Mouse (Mus musculus) neural tube, embryonic 15.5 days (tissue): ENCODE data around the gene Hectd4. TPM values are rescaled to one million over a fixed set of nuclear protein-coding genes. Genes with fewer than 3 reads are reported as not detected.
"Not testable (repeated sequence)": the region's sequence is repeated elsewhere in the genome, so short reads cannot be mapped to it uniquely, and the experiment has no call there.

Experiments used
- ATAC-seq: fragments of 200-750 bp; cut with Nextera tagmentation; 2 replicates; pipeline ENCODE4 v1.8.0; 2017; ENCODE audit warnings: mild to moderate bottlenecking, moderate TSS enrichment, moderate library complexity; ENCODE audit not compliant: low FRiP score
- H3K27ac ChIP-seq: fragments of 300-500 bp; sonication (generic); replicated peaks from 2 replicates; pipeline ENCODE4 v1.5.1; 2015; ENCODE audit warnings: mild to moderate bottlenecking, inconsistent platforms
- H3K27me3 ChIP-seq: fragments of 300-500 bp; sonication (generic); replicated peaks from 2 replicates; pipeline ENCODE4 v1.6.1; 2015; ENCODE audit warnings: inconsistent platforms
- H3K36me3 ChIP-seq: fragments of 300-500 bp; sonication (generic); 2 replicates; pipeline ENCODE4 v1.6.1; 2015; ENCODE audit warnings: inconsistent platforms
- H3K4me1 ChIP-seq: fragments of 300-500 bp; sonication (generic); 2 replicates; pipeline ENCODE4 v1.6.1; 2015; ENCODE audit warnings: inconsistent platforms
- H3K4me2 ChIP-seq: fragments of 300-500 bp; sonication (generic); 2 replicates; pipeline ENCODE4 v1.6.1; 2015; ENCODE audit warnings: inconsistent platforms, mild to moderate bottlenecking, moderate library complexity
- H3K4me3 ChIP-seq: fragments of 300-500 bp; sonication (generic); replicated peaks from 2 replicates; pipeline ENCODE4 v1.5.1; 2015; ENCODE audit warnings: mild to moderate bottlenecking, inconsistent platforms
- H3K9ac ChIP-seq: fragments of 300-500 bp; sonication (generic); replicated peaks from 2 replicates; pipeline ENCODE4 v1.6.1; 2015; ENCODE audit warnings: mild to moderate bottlenecking, inconsistent platforms
- H3K9me3 ChIP-seq: fragments of 300-500 bp; sonication (generic); replicated peaks from 2 replicates; pipeline ENCODE4 v1.6.1; 2016; ENCODE audit warnings: inconsistent platforms
- WGBS: fragments of 180-500 bp; shearing (Covaris S2); methylation state at CpG from one replicate; pipeline ENCODE4 v1.1.7; 2015; ENCODE audit warnings: mixed read lengths; 5-methylcytosine and 5-hydroxymethylcytosine counted together
- polyA plus RNA-seq: library from polyadenylated mRNA; unstranded; fragments of >200 nt; fragmentation: Nextera tagmentation; extraction: Ambion mirVana; gene quantifications from 2 replicates; pipeline ENCODE4 v1.2.1, GENCODE M21; 2015

Gene Hectd4
- polyA plus RNA-seq, 1 experiment from 2014 or later = 18.0 TPM

- H3K9ac ChIP-seq = no peak overlapping the region
- H3K4me1 ChIP-seq = no peaks in the 10 kb centered on the region
- H3K36me3 ChIP-seq = peaks cover 92% of the 10 kb centered on the region
- no peak for ATAC-seq
- WGBS = 90% methylated on average over 7 of the region's 7 CpGs
- H3K9me3 ChIP-seq = no peaks in the 10 kb centered on the region
- H3K4me3 ChIP-seq = no peak overlapping the region
- H3K27ac ChIP-seq = no peak overlapping the region
- no peak overlapping the region for H3K4me2 ChIP-seq
- H3K27me3 ChIP-seq = no peaks in the 10 kb centered on the region
Measured at GRCm38 (mm10) chr5:121305009-121305408, 85.0 kb downstream of the Hectd4 start.

- no peaks in the 10 kb centered on the region for H3K27me3 ChIP-seq
- H3K36me3 ChIP-seq = peaks cover 96% of the 10 kb centered on the region
- no peaks in the 10 kb centered on the region for H3K4me1 ChIP-seq
- no peak overlapping the region for H3K4me2 ChIP-seq
- H3K9me3 ChIP-seq = no peaks in the 10 kb centered on the region
- H3K27ac ChIP-seq = no peak overlapping the region
- no peak overlapping the region for H3K4me3 ChIP-seq
- no peak overlapping the region for H3K9ac ChIP-seq
- no peak for ATAC-seq
- WGBS = 73% methylated on average over 3 of the region's 3 CpGs
Measured at GRCm38 (mm10) chr5:121307620-121308019, 87.6 kb downstream of the Hectd4 start.

- Histone ChIP-seq H3K27me3 (no peaks in the 10 kb centered on the region), H3K27ac (no peak overlapping the region), H3K36me3 (peaks cover 95% of the 10 kb centered on the region), H3K9ac (no peak overlapping the region), H3K9me3 (no peaks in the 10 kb centered on the region), H3K4me2 (no peak overlapping the region), H3K4me1 (no peaks in the 10 kb centered on the region), H3K4me3 (no peak overlapping the region)
- ATAC-seq = no peak
- 95% methylated on average over 8 of the region's 8 CpGs for WGBS
Measured at GRCm38 (mm10) chr5:121311576-121311975, 91.6 kb downstream of the Hectd4 start.

- ATAC-seq = no peak
- H3K9ac ChIP-seq = no peak overlapping the region
- H3K4me1 ChIP-seq = no peaks in the 10 kb centered on the region
- H3K9me3 ChIP-seq = no peaks in the 10 kb centered on the region
- H3K4me2 ChIP-seq = no peak overlapping the region
- WGBS = 89% methylated on average over 10 of the region's 10 CpGs
- H3K36me3 ChIP-seq = peaks cover 95% of the 10 kb centered on the region
- no peak overlapping the region for H3K4me3 ChIP-seq
- no peak overlapping the region for H3K27ac ChIP-seq
- H3K27me3 ChIP-seq = no peaks in the 10 kb centered on the region
Measured at GRCm38 (mm10) chr5:121313764-121314474, 93.9 kb downstream of the Hectd4 start.

- ATAC-seq = no peak
- Histone ChIP-seq H3K4me2 (no peak overlapping the region), H3K4me1 (no peaks in the 10 kb centered on the region), H3K36me3 (peaks cover 85% of the 10 kb centered on the region), H3K27ac (no peak overlapping the region), H3K9me3 (no peaks in the 10 kb centered on the region), H3K27me3 (no peaks in the 10 kb centered on the region), H3K4me3 (no peak overlapping the region), H3K9ac (no peak overlapping the region)
- WGBS = 53% methylated on average over 14 of the region's 14 CpGs
Measured at GRCm38 (mm10) chr5:121326079-121326805, 106.2 kb downstream of the Hectd4 start.

- Histone ChIP-seq H3K27me3 (no peaks in the 10 kb centered on the region), H3K9me3 (no peaks in the 10 kb centered on the region), H3K4me3 (peak overlapping the region; percentile 9), H3K4me1 (no peaks in the 10 kb centered on the region), H3K9ac (peak overlapping the region; percentile 23; the same call in 1 of the 2 replicates), H3K27ac (peak overlapping the region; percentile 41; the same call in 1 of the 2 replicates), H3K4me2 (peak overlapping the region; percentile 34), H3K36me3 (peaks cover 85% of the 10 kb centered on the region)
- no peak for ATAC-seq
- WGBS = 79% methylated on average over 11 of the region's 11 CpGs
Measured at GRCm38 (mm10) chr5:121329333-121330058, 109.5 kb downstream of the Hectd4 start.

- peak overlapping the region; percentile 33; the same call in 1 of the 2 replicates for H3K27ac ChIP-seq
- WGBS = 62% methylated on average over 10 of the region's 19 CpGs
- not testable (repeated sequence) for H3K4me1 ChIP-seq, H3K4me3 ChIP-seq, H3K9me3 ChIP-seq, H3K9ac ChIP-seq, H3K27me3 ChIP-seq
- peak overlapping the region; percentile 34 for H3K4me2 ChIP-seq
- H3K36me3 ChIP-seq = peaks cover 86% of the 10 kb centered on the region
- peak; percentile 66; the same call in 1 of the 2 replicates for ATAC-seq
Measured at GRCm38 (mm10) chr5:121330154-121330816, 110.3 kb downstream of the Hectd4 start.

GRCm38 (mm10) chr5:121331731-121332130 is 111.7 kb downstream of the Hectd4 start:
- 96% methylated on average over 10 of the region's 10 CpGs for WGBS
- no peak overlapping the region for H3K4me3 ChIP-seq
- ATAC-seq = no peak
- H3K27me3 ChIP-seq = no peaks in the 10 kb centered on the region
- H3K9me3 ChIP-seq = no peaks in the 10 kb centered on the region
- H3K4me1 ChIP-seq = no peaks in the 10 kb centered on the region
- H3K4me2 ChIP-seq = no peak overlapping the region
- H3K27ac ChIP-seq = no peak overlapping the region
- H3K36me3 ChIP-seq = peaks cover 89% of the 10 kb centered on the region
- H3K9ac ChIP-seq = no peak overlapping the region

- Histone ChIP-seq H3K9me3 (no peaks in the 10 kb centered on the region), H3K4me2 (no peak overlapping the region), H3K27ac (no peak overlapping the region), H3K36me3 (peaks cover 92% of the 10 kb centered on the region), H3K4me3 (no peak overlapping the region), H3K9ac (no peak overlapping the region), H3K4me1 (no peaks in the 10 kb centered on the region), H3K27me3 (no peaks in the 10 kb centered on the region)
- WGBS = 95% methylated on average over 9 of the region's 9 CpGs
- no peak for ATAC-seq
Measured at GRCm38 (mm10) chr5:121333976-121334375, 114.0 kb downstream of the Hectd4 start.

GRCm38 (mm10) chr5:121334454-121334853 is 114.4 kb downstream of the Hectd4 start:
- Histone ChIP-seq H3K9me3 (no peaks in the 10 kb centered on the region), H3K4me3 (no peak overlapping the region), H3K4me2 (no peak overlapping the region), H3K9ac (no peak overlapping the region), H3K36me3 (peaks cover 92% of the 10 kb centered on the region), H3K27ac (no peak overlapping the region), H3K27me3 (no peaks in the 10 kb centered on the region), H3K4me1 (no peaks in the 10 kb centered on the region)
- no peak for ATAC-seq
- 85% methylated on average over 5 of the region's 5 CpGs for WGBS

GRCm38 (mm10) chr5:121335426-121335825 is 115.4 kb downstream of the Hectd4 start:
- Histone ChIP-seq H3K36me3 (peaks cover 97% of the 10 kb centered on the region), H3K4me1 (no peaks in the 10 kb centered on the region), H3K27ac (no peak overlapping the region), H3K4me3 (no peak overlapping the region), H3K4me2 (no peak overlapping the region), H3K27me3 (no peaks in the 10 kb centered on the region), H3K9ac (no peak overlapping the region), H3K9me3 (no peaks in the 10 kb centered on the region)
- 89% methylated on average over 4 of the region's 4 CpGs for WGBS
- no peak for ATAC-seq
